Mouse (Mus musculus): ENCODE results near the gene Mageb2. TPM values are rescaled to one million over a fixed set of nuclear protein-coding genes. Genes with fewer than 3 reads are reported as not detected.

The Mageb2 gene
- not detected for polyA plus RNA-seq (2017; shearing (Covaris generic))

DNA sequence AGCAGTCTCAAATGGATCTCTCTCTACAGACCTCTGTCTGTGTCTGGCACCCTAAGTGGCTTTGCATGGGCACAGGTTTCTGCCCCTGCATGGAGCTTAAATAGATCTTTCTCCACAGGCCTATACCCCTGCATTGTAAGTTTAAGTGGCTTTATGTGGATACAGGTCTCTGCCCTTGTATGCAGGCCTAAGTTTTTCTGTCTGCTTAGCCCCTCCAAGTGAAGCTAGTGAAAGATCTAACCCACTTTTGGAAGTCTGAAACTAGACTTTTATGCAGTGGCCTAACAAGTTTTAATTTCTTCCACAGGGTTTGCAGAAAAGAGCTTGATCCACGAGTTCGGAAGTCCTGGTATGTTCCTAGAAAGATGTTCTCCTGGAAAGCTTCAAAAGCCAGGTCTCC lies at the start of gene Mageb2:
Mageb2 (plus strand) TSS at position 301 of the 400 bp plus-strand sequence.

Other genes with a start within 250 kb of the Mageb2 start
- gene Gm5072, start 60.8 kb downstream of the Mageb2 start, polyA plus RNA-seq (2017; shearing (Covaris generic)) = not detected
- gene Gm8914, start 148.4 kb downstream of the Mageb2 start, polyA plus RNA-seq (2017; shearing (Covaris generic)) = not detected
- gene 1700084M14Rik, start 244.2 kb downstream of the Mageb2 start, polyA plus RNA-seq (2017; shearing (Covaris generic)) = not detected